Mouse (Mus musculus) kidney, adult 2 months (tissue): ENCODE measurements around the gene Aamp. TPM values are rescaled to one million over a fixed set of nuclear protein-coding genes. Genes with fewer than 3 reads are reported as not detected.
"Not testable (repeated sequence)": the region's sequence is repeated elsewhere in the genome, so short reads cannot be mapped to it uniquely, and the experiment has no call there.

Experiments
- DNase-seq: peaks from one replicate; pipeline ENCODE4 v3.0.0; 2021
- H3K27ac ChIP-seq: fragments of 200-500 bp; 2 replicates; pipeline ENCODE4 v1.5.1; 2012; ENCODE audit warnings: low read depth, low read length, control low read depth, inconsistent platforms; ENCODE audit not compliant: insufficient read depth
- H3K27me3 ChIP-seq: fragments of 200-500 bp; replicated peaks from 2 replicates; pipeline ENCODE4 v1.6.1; 2012; ENCODE audit warnings: mild to moderate bottlenecking, moderate library complexity, low read length, inconsistent platforms; ENCODE audit not compliant: control insufficient read depth, insufficient read depth
- H3K36me3 ChIP-seq: fragments of 200-500 bp; 2 replicates; pipeline ENCODE4 v1.6.1; 2012; ENCODE audit warnings: mild to moderate bottlenecking, moderate library complexity, low read length, inconsistent platforms; ENCODE audit not compliant: control insufficient read depth, insufficient read depth
- H3K4me1 ChIP-seq: fragments of 200-500 bp; 2 replicates; pipeline ENCODE4 v1.6.1; 2011; ENCODE audit warnings: low read length; ENCODE audit not compliant: control insufficient read depth, insufficient read depth
- H3K4me3 ChIP-seq: fragments of 200-500 bp; 2 replicates; pipeline ENCODE4 v1.5.1; 2011; ENCODE audit warnings: mild to moderate bottlenecking, low read depth, low read length, control low read depth; ENCODE audit not compliant: insufficient read depth
- CTCF ChIP-seq: fragments of 200-500 bp; conservative IDR thresholded peaks from 2 replicates; pipeline ENCODE4 v1.5.1; 2011; ENCODE audit warnings: low read depth, mild to moderate bottlenecking, control low read depth, low read length, moderate library complexity, mixed read lengths; ENCODE audit not compliant: insufficient read depth, insufficient read length
- POLR2A ChIP-seq: fragments of 200-500 bp; IDR thresholded peaks from one replicate; pipeline ENCODE4 v1.6.1; 2011; ENCODE audit warnings: low read depth, low read length, control low read depth
- WGBS: fragments of 180-500 bp; shearing (Covaris S2); methylation state at CpG from one replicate; pipeline ENCODE4 v1.1.7; 2018; 5-methylcytosine and 5-hydroxymethylcytosine counted together
- polyA plus RNA-seq: library from polyadenylated mRNA; depleted of rRNA; stranded (reverse); fragments of >200 nt; gene quantifications from 2 replicates; pipeline ENCODE4 v1.2.3, GENCODE M21; 2012; rRNA removed

The Aamp gene
- 212 and 217 TPM in 2 replicates for polyA plus RNA-seq

DNA sequence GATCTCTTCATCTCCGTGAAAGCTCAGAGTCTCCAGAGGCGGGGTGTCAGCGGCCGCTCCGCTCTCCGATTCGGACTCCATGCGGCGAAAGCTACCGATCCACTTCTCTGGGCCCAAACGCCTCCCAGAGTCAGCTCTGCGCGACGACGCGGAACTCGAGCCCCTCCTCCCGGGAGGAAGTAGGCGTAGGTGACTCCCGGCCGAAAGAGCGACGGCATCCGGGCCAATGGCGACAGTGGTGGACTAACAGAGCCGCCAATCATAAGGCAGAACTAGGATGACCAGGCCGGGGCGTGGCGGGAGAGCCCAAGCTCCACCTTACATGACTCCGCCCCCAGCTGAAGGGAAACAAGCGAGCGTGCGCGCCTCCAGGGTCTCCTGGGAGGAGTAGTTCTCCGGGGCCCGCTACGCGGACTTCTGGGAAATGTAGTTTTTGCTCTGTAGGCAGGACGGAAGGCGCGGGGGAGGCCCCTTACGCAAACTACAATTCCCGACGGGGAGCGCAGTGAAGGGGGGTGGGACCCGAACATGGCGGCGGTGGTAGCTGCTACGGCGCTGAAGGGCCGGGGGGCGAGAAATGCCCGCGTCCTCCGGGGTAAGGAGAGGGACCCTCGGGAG, at the start of gene Aamp, which contains the start of gene Pnkd:
TSS of gene Aamp (minus strand) at position 196 of the 618 bp plus-strand sequence.
TSS of gene Pnkd (plus strand) at position 388 of the 618 bp plus-strand sequence.
- Histone ChIP-seq H3K27me3 (no peaks in the 10 kb centered on the region), H3K36me3 (peaks cover 3% of the 10 kb centered on the region; the same call in 1 of the 2 replicates), H3K4me3 (peak within 1 kb of the TSS; percentile 78), H3K4me1 (peaks cover 3% of the 10 kb centered on the region; the same call in 1 of the 2 replicates), H3K27ac (peak within 1 kb of the TSS; percentile 57)
- peak; percentile 100 for DNase-seq
- WGBS: under 1% methylated on average over 56 of the region's 56 CpGs
- TF ChIP-seq POLR2A (peak; percentile 83), CTCF (0 out of 2 replicates have a peak, but pooled peaks have one; percentile 16)

DNA sequence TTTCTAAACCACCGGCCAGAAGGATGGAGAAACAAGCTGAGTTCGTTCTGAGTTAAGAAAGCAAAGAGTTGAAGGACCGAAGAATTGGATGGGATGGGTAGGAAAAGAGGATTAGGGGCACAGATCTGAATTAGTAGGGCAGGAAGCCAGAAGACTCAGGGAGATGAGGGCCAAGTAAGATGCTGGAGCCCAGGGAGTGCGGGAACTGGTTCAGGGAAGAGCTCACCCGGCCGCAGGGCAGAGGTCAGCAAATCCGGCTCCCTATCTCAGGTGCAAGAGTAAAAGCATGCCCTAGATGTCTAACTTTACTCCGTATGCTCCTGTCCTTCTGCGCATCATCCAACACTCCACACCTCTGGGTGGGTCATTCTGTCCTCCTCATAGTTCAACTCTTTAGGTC, 48.4 kb upstream of the Aamp start:
- Histone ChIP-seq H3K4me1 (peaks cover 27% of the 10 kb centered on the region), H3K27ac (peak overlapping the region; percentile 5; the same call in 1 of the 2 replicates), H3K27me3 (no peaks in the 10 kb centered on the region), H3K4me3 (peak overlapping the region; percentile 50), H3K36me3 (no peaks in the 10 kb centered on the region)
- TF ChIP-seq CTCF (no peak), POLR2A (no peak)
- 13% methylated on average over 9 of the region's 9 CpGs for WGBS
- DNase-seq: peak; percentile 57

DNA sequence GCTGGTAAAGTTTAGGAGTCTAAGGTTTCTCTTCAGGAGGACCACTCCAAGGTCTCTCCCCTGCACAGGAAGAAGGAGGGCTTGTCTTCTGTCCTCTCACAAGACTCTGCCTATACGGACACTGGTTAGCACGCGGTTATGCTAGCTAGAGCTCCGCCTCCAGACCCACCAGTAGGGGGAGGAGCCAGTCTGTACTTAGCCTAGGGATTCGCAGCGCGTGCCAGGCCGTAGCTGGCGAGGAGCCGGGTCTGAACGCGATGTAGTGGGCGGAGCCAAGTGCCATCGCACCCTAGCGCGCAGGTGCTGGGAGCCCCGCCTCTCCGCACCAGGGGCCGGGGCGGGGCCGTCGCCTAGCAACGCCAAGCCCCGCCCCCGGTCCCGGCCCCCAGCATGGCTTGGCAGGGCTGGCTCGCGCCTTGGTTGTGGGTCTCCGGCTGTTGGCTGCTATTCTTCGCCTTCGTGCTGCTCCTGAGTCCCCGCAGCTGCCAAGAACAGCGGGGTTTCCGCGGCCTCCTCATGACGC, 47.8 kb upstream of the Aamp start:
- H3K27ac ChIP-seq: peak overlapping the region; percentile 5; the same call in 1 of the 2 replicates
- peaks cover 27% of the 10 kb centered on the region for H3K4me1 ChIP-seq

GRCm38 (mm10) chr1:74331046-74331681, 46.6 kb upstream of the Aamp start:
- peaks cover 27% of the 10 kb centered on the region for H3K4me1 ChIP-seq
- H3K36me3 ChIP-seq: no peaks in the 10 kb centered on the region
- no peak for TF ChIP-seq CTCF
- no peak for TF ChIP-seq POLR2A
- 32% methylated on average over 4 of the region's 4 CpGs for WGBS
- peak; percentile 36 for DNase-seq
- no peaks in the 10 kb centered on the region for H3K27me3 ChIP-seq
- peak overlapping the region; percentile 17; the same call in 1 of the 2 replicates for H3K27ac ChIP-seq
- H3K4me3 ChIP-seq: no peak overlapping the region

More for the DNA sequence above, 47.8 kb upstream of the Aamp start:
- under 1% methylated on average over 36 of the region's 36 CpGs for WGBS
- H3K4me3 ChIP-seq: peak overlapping the region; percentile 50
- peak; percentile 99 for DNase-seq
- no peaks in the 10 kb centered on the region for H3K36me3 ChIP-seq
- TF ChIP-seq CTCF (peak; percentile 54), POLR2A (peak; percentile 20)
- no peaks in the 10 kb centered on the region for H3K27me3 ChIP-seq

DNA sequence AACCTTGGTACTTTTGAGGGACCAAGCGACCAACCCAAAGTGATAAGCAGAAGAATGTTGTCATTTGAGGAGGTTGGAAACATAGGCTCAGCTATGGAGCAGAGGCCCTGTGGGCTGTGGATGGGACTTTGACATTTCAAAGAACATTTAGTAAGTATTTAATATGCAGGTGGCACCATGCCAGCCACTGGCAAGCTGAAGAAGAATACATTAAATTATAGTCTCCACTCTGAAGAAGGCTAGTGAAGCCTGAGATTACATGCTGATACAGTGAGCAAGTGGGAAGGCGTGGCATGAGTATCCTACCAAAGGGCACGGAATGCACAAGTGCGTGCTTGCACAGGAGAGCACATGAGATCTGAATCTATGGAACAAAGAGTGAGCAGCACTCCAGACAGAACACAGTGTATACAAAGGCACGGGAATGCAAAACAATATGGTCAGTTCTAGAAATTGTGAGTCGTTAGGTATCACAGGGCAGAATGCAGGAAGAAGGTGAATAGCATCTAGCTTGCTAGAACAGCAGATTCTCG, 45.4 kb upstream of the Aamp start:
- Histone ChIP-seq H3K36me3 (no peaks in the 10 kb centered on the region), H3K4me1 (peaks cover 18% of the 10 kb centered on the region), H3K4me3 (no peak overlapping the region), H3K27ac (no peak overlapping the region), H3K27me3 (no peaks in the 10 kb centered on the region)
- peak; percentile 59 for DNase-seq
- TF ChIP-seq CTCF (no peak), POLR2A (no peak)
- 57% methylated on average over 7 of the region's 7 CpGs for WGBS

- TF ChIP-seq CTCF: 0 out of 2 replicates have a peak, but pooled peaks have one; percentile 8
- H3K27me3 ChIP-seq, H3K27ac ChIP-seq, H3K4me3 ChIP-seq, H3K36me3 ChIP-seq, DNase-seq: not testable (repeated sequence)
- WGBS: 94% methylated on average over 2 of the region's 2 CpGs
- H3K4me1 ChIP-seq: peaks cover 14% of the 10 kb centered on the region
These were observed 42.4 kb upstream of the Aamp start for GRCm38 (mm10) chr1:74326916-74327315.

GRCm38 (mm10) chr1:74321396-74321795, 36.9 kb upstream of the Aamp start:
- H3K27ac ChIP-seq: no peak overlapping the region
- TF ChIP-seq POLR2A: no peak
- TF ChIP-seq CTCF: no peak
- DNase-seq: no peak
- WGBS: 81% methylated on average over 3 of the region's 3 CpGs
- no peaks in the 10 kb centered on the region for H3K4me1 ChIP-seq
- no peak overlapping the region for H3K4me3 ChIP-seq
- no peaks in the 10 kb centered on the region for H3K36me3 ChIP-seq
- H3K27me3 ChIP-seq: no peaks in the 10 kb centered on the region
